Mouse (Mus musculus) embryonic facial prominence, embryonic 11.5 days (tissue): ENCODE data around the gene Gm48551. TPM values are rescaled to one million over a fixed set of nuclear protein-coding genes. Genes with fewer than 3 reads are reported as not detected.

ENCODE experiments used
- ATAC-seq: fragments of 200-750 bp; cut with Nextera tagmentation; replicated peaks from 2 replicates; pipeline ENCODE4 v1.8.0; 2017; ENCODE audit warnings: low read depth; ENCODE audit not compliant: insufficient number of reproducible peaks, low FRiP score, low TSS enrichment
- DNase-seq: peaks from one replicate; pipeline ENCODE4 v3.0.0-alpha.2; 2015; ENCODE audit warnings: low spot score
- H3K27ac ChIP-seq: fragments of 300-500 bp; sonication (generic); replicated peaks from 2 replicates; pipeline ENCODE4 v1.5.1; 2014; ENCODE audit warnings: mild to moderate bottlenecking, low read depth, low read length, control low read depth
- H3K27me3 ChIP-seq: fragments of 300-500 bp; sonication (generic); 2 replicates; pipeline ENCODE4 v1.6.1; 2014; ENCODE audit warnings: mild to moderate bottlenecking, low read length, moderate library complexity, mixed read lengths; ENCODE audit not compliant: control insufficient read depth, insufficient read depth
- H3K36me3 ChIP-seq: fragments of 300-500 bp; sonication (generic); replicated peaks from 2 replicates; pipeline ENCODE4 v1.6.1; 2014; ENCODE audit warnings: low read depth, mild to moderate bottlenecking, low read length, moderate library complexity, mixed read lengths; ENCODE audit not compliant: control insufficient read depth, insufficient read depth
- H3K4me1 ChIP-seq: fragments of 300-500 bp; sonication (generic); 2 replicates; pipeline ENCODE4 v1.6.1; 2014; ENCODE audit warnings: low read length, mixed read lengths; ENCODE audit not compliant: control insufficient read depth, insufficient read depth
- H3K4me2 ChIP-seq: fragments of 300-500 bp; sonication (generic); 2 replicates; pipeline ENCODE4 v1.6.1; 2014; ENCODE audit warnings: low read depth, mild to moderate bottlenecking, control low read depth, low read length, moderate library complexity
- H3K4me3 ChIP-seq: fragments of 300-500 bp; sonication (generic); 2 replicates; pipeline ENCODE4 v1.5.1; 2014; ENCODE audit warnings: low read depth, low read length, control low read depth
- H3K9ac ChIP-seq: fragments of 300-500 bp; sonication (generic); replicated peaks from 2 replicates; pipeline ENCODE4 v1.6.1; 2014; ENCODE audit warnings: mild to moderate bottlenecking, control low read depth, low read length
- H3K9me3 ChIP-seq: fragments of 300-500 bp; sonication (generic); replicated peaks from 2 replicates; pipeline ENCODE4 v1.6.1; 2016; ENCODE audit warnings: mild to moderate bottlenecking, low read length, inconsistent platforms, mixed read lengths; ENCODE audit not compliant: control insufficient read depth
- WGBS: fragments of 180-500 bp; shearing (Covaris S2); extraction: QIAGEN DNeasy Blood & Tissue Kit; methylation state at CpG from one replicate; pipeline ENCODE4 v1.1.7; 2014; 5-methylcytosine and 5-hydroxymethylcytosine counted together
- polyA plus RNA-seq: library from polyadenylated mRNA; unstranded; fragments of >200 nt; fragmentation: Nextera tagmentation; extraction: Ambion mirVana; gene quantifications from 2 replicates; pipeline ENCODE4 v1.2.1, GENCODE M21; 2014

Gene Gm48551
- polyA plus RNA-seq, 1 experiment from 2014 or later = 2.5 TPM

- peaks cover 2% of the 10 kb centered on the region; the same call in 1 of the 2 replicates for H3K27me3 ChIP-seq
- WGBS = 62% methylated on average over 18 of the region's 18 CpGs
- H3K4me3 ChIP-seq = no peak overlapping the region
- H3K9me3 ChIP-seq = no peaks in the 10 kb centered on the region
- H3K36me3 ChIP-seq = no peaks in the 10 kb centered on the region
- H3K4me1 ChIP-seq = peaks cover 33% of the 10 kb centered on the region
- 0 out of 2 replicates have a peak overlapping the region, but pooled peaks have one; percentile 16 for H3K27ac ChIP-seq
- H3K4me2 ChIP-seq = no peak overlapping the region
- no peak for DNase-seq
- ATAC-seq = no peak
- H3K9ac ChIP-seq = no peak overlapping the region
Measured at GRCm38 (mm10) chr10:81404720-81405119, 20.5 kb downstream of the Gm48551 start.

- H3K27ac ChIP-seq = no peak overlapping the region
- 44% methylated on average over 13 of the region's 13 CpGs for WGBS
- no peaks in the 10 kb centered on the region for H3K36me3 ChIP-seq
- peaks cover 2% of the 10 kb centered on the region; the same call in 1 of the 2 replicates for H3K27me3 ChIP-seq
- H3K9ac ChIP-seq = no peak overlapping the region
- DNase-seq (peak; percentile 64), ATAC-seq (no peak)
- peaks cover 29% of the 10 kb centered on the region for H3K4me1 ChIP-seq
- H3K9me3 ChIP-seq = no peaks in the 10 kb centered on the region
- no peak overlapping the region; the same call in 1 of the 2 replicates for H3K4me2 ChIP-seq
- no peak overlapping the region for H3K4me3 ChIP-seq
Measured at GRCm38 (mm10) chr10:81405588-81406201, 21.4 kb downstream of the Gm48551 start.

- H3K27me3 ChIP-seq = peaks cover 2% of the 10 kb centered on the region; the same call in 1 of the 2 replicates
- peak overlapping the region; percentile 21; the same call in 1 of the 2 replicates for H3K4me3 ChIP-seq
- peak overlapping the region; percentile 43 for H3K9ac ChIP-seq
- DNase-seq = no peak
- no peaks in the 10 kb centered on the region; the same call in 1 of the 2 replicates for H3K36me3 ChIP-seq
- H3K4me1 ChIP-seq = peaks cover 28% of the 10 kb centered on the region
- WGBS = 20% methylated on average over 24 of the region's 24 CpGs
- H3K4me2 ChIP-seq = peak overlapping the region; percentile 43
- no peaks in the 10 kb centered on the region for H3K9me3 ChIP-seq
- no peak for ATAC-seq
- 0 out of 2 replicates have a peak overlapping the region, but pooled peaks have one; percentile 20 for H3K27ac ChIP-seq
Measured at GRCm38 (mm10) chr10:81406504-81407440, 22.5 kb downstream of the Gm48551 start.

GRCm38 (mm10) chr10:81407539-81408423 is 23.5 kb downstream of the Gm48551 start:
- Histone ChIP-seq H3K9ac (peak overlapping the region; percentile 43; the same call in 1 of the 2 replicates), H3K4me3 (peak overlapping the region; percentile 21; the same call in 1 of the 2 replicates), H3K36me3 (no peaks in the 10 kb centered on the region; the same call in 1 of the 2 replicates), H3K9me3 (no peaks in the 10 kb centered on the region), H3K27ac (no peak overlapping the region), H3K4me2 (peak overlapping the region; percentile 43), H3K27me3 (peaks cover 2% of the 10 kb centered on the region; the same call in 1 of the 2 replicates), H3K4me1 (peaks cover 21% of the 10 kb centered on the region)
- WGBS = 19% methylated on average over 31 of the region's 31 CpGs
- no peak for ATAC-seq
- peak; percentile 66 for DNase-seq

- no peak overlapping the region for H3K4me2 ChIP-seq
- H3K9ac ChIP-seq = no peak overlapping the region; the same call in 1 of the 2 replicates
- no peaks in the 10 kb centered on the region; the same call in 1 of the 2 replicates for H3K36me3 ChIP-seq
- H3K4me1 ChIP-seq = peaks cover 15% of the 10 kb centered on the region
- 36% methylated on average over 13 of the region's 13 CpGs for WGBS
- H3K27ac ChIP-seq = peak overlapping the region; percentile 41; the same call in 1 of the 2 replicates
- H3K27me3 ChIP-seq = peaks cover 2% of the 10 kb centered on the region; the same call in 1 of the 2 replicates
- ATAC-seq = no peak
- H3K9me3 ChIP-seq = no peaks in the 10 kb centered on the region
- DNase-seq = no peak
- H3K4me3 ChIP-seq = no peak overlapping the region
Measured at GRCm38 (mm10) chr10:81408424-81408729, 24.1 kb downstream of the Gm48551 start.

- Histone ChIP-seq H3K36me3 (no peaks in the 10 kb centered on the region; the same call in 1 of the 2 replicates), H3K4me3 (no peak overlapping the region), H3K4me2 (no peak overlapping the region), H3K4me1 (peaks cover 15% of the 10 kb centered on the region), H3K9me3 (no peaks in the 10 kb centered on the region), H3K27ac (peak overlapping the region; percentile 41; the same call in 1 of the 2 replicates), H3K27me3 (peaks cover 2% of the 10 kb centered on the region; the same call in 1 of the 2 replicates), H3K9ac (no peak overlapping the region)
- WGBS = 15% methylated on average over 9 of the region's 9 CpGs
- ATAC-seq = peak; percentile 7; the same call in 1 of the 2 replicates
- DNase-seq = peak; percentile 69
Measured at GRCm38 (mm10) chr10:81408871-81409291, 24.6 kb downstream of the Gm48551 start.

GRCm38 (mm10) chr10:81409330-81409729 is 25.1 kb downstream of the Gm48551 start:
- peak overlapping the region; percentile 41; the same call in 1 of the 2 replicates for H3K27ac ChIP-seq
- H3K4me3 ChIP-seq = no peak overlapping the region
- H3K4me1 ChIP-seq = peaks cover 17% of the 10 kb centered on the region
- no peak overlapping the region for H3K4me2 ChIP-seq
- no peak for ATAC-seq
- no peaks in the 10 kb centered on the region; the same call in 1 of the 2 replicates for H3K36me3 ChIP-seq
- H3K27me3 ChIP-seq = no peaks in the 10 kb centered on the region; the same call in 1 of the 2 replicates
- WGBS = 10% methylated on average over 8 of the region's 8 CpGs
- no peak overlapping the region for H3K9ac ChIP-seq
- DNase-seq = peak; percentile 49
- no peaks in the 10 kb centered on the region for H3K9me3 ChIP-seq
